Mouse (Mus musculus): ENCODE measurements around the gene Ccr8. TPM values are rescaled to one million over a fixed set of nuclear protein-coding genes. Genes with fewer than 3 reads are reported as not detected.

The Ccr8 gene
- total and polyA plus RNA-seq, 3 experiments = not detected

- no peak overlapping the region for H3K27ac ChIP-seq (ENCODE audit: control insufficient read depth, low read depth, low read length)
- H3K36me3 ChIP-seq (ENCODE audit: control insufficient read depth in 1 of 2, insufficient read depth in 2 of 2, low read length in 2 of 2) = no peaks in the 10 kb centered on the region
- H3K79me2 ChIP-seq (ENCODE audit: control insufficient read depth, insufficient read depth, low read length, poor library complexity) = no peaks in the 10 kb centered on the region
- DNase-seq (ENCODE audit: low read depth, low spot score) = peak; percentile 52
- no peak overlapping the region for H3K4me3 ChIP-seq (ENCODE audit: control insufficient read depth in 1 of 2, insufficient read depth in 1 of 2, low read depth in 2 of 2, low read length in 2 of 2)
- H3K9ac ChIP-seq (ENCODE audit: control insufficient read depth, low read depth, low read length, poor library complexity, severe bottlenecking) = no peak overlapping the region
- peaks cover 0 to 10% of the 10 kb centered on the region in 2 experiments; a peak in 2 of 4 replicates for H3K4me1 ChIP-seq (ENCODE audit: control insufficient read depth in 1 of 2, insufficient read depth in 2 of 2, low read length in 2 of 2)
- peak; percentile 52 for TF ChIP-seq SMC3 (IDR thresholded peaks at IDR 0.05; ENCODE audit: low read depth, low read length)
- peak; percentile 22; the same call in 1 of the 2 replicates for TF ChIP-seq ZC3H11A (IDR thresholded peaks at IDR 0.05; ENCODE audit: low read depth, low read length)
- TF ChIP-seq ZKSCAN1 (IDR thresholded peaks at IDR 0.05; ENCODE audit: low read depth, low read length) = no peak
- TF ChIP-seq CTCF (IDR thresholded peaks at IDR 0.05 in 2 of 3, conservative IDR thresholded peaks at IDR 0.05 in 1 of 3; ENCODE audit: control insufficient read depth in 1 of 3, insufficient read depth in 1 of 3, low read depth in 2 of 3, low read length in 3 of 3, poor library complexity in 1 of 3, severe bottlenecking in 1 of 3) = peak; percentile 56 to 75 (median 60)
- TF ChIP-seq MAZ (IDR thresholded peaks at IDR 0.05; ENCODE audit: low read depth, low read length) = no peak
- peak; percentile 44 for TF ChIP-seq RAD21 (IDR thresholded peaks at IDR 0.05; ENCODE audit: low read depth, low read length)
- no peak for TF ChIP-seq SIN3A (IDR thresholded peaks at IDR 0.05; ENCODE audit: low read length)
- no peaks in the 10 kb centered on the region for H3K9me3 ChIP-seq (replicated peaks; ENCODE audit: insufficient read depth, low read length)
- no peaks in the 10 kb centered on the region; a peak in 1 of 4 replicates for H3K27me3 ChIP-seq (ENCODE audit: control insufficient read depth in 1 of 2, insufficient read depth in 2 of 2, low read length in 2 of 2)
These were observed 10.7 kb upstream of the Ccr8 start for GRCm38 (mm10) chr9:120081247-120081646.

GRCm38 (mm10) chr9:120081967-120082366 is 9.9 kb upstream of the Ccr8 start:
- TF ChIP-seq ELF1 (IDR thresholded peaks at IDR 0.05; ENCODE audit: low read depth, low read length) = no peak
- TF ChIP-seq ZMIZ1 (IDR thresholded peaks at IDR 0.05; ENCODE audit: low read depth, low read length) = no peak
- TF ChIP-seq SIN3A (IDR thresholded peaks at IDR 0.05; ENCODE audit: low read length) = no peak
- no peak overlapping the region for H3K4me3 ChIP-seq (ENCODE audit: control insufficient read depth in 1 of 2, insufficient read depth in 1 of 2, low read depth in 2 of 2, low read length in 2 of 2)
- H3K79me2 ChIP-seq (ENCODE audit: control insufficient read depth, insufficient read depth, low read length, poor library complexity) = no peaks in the 10 kb centered on the region
- H3K4me1 ChIP-seq (ENCODE audit: control insufficient read depth in 1 of 2, insufficient read depth in 2 of 2, low read length in 2 of 2) = peaks cover 0 to 10% of the 10 kb centered on the region in 2 experiments; a peak in 2 of 4 replicates
- no peaks in the 10 kb centered on the region for H3K36me3 ChIP-seq (ENCODE audit: control insufficient read depth in 1 of 2, insufficient read depth in 2 of 2, low read length in 2 of 2)
- no peaks in the 10 kb centered on the region; a peak in 1 of 4 replicates for H3K27me3 ChIP-seq (ENCODE audit: control insufficient read depth in 1 of 2, insufficient read depth in 2 of 2, low read length in 2 of 2)
- H3K9ac ChIP-seq (ENCODE audit: control insufficient read depth, low read depth, low read length, poor library complexity, severe bottlenecking) = no peak overlapping the region
- no peak for DNase-seq (ENCODE audit: low read depth, low spot score)
- H3K27ac ChIP-seq (ENCODE audit: control insufficient read depth, low read depth, low read length) = no peak overlapping the region
- no peaks in the 10 kb centered on the region for H3K9me3 ChIP-seq (replicated peaks; ENCODE audit: insufficient read depth, low read length)

DNA sequence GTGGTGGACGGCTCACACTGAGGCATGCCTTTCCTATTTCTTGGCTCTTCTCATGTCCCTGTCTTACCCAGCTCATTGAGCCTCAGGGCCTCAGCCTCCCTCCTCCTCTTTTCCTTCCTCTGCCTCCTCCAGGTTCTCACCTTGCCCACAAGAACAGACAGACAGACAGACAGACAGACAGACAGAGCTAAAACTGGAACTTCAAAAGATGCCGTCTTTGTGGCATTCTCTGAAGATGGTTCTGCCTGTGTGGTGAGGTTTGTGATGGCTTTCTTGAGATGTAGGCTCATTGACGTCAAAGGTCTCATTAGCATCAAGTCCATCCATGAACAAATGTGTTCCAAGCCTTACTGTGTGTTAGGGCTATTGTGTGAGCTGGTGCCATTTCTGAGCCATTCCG is 9.2 kb upstream of the Ccr8 start:
- TF ChIP-seq TBP (IDR thresholded peaks at IDR 0.05; ENCODE audit: low read depth, low read length) (no peak), ELF1 (IDR thresholded peaks at IDR 0.05; ENCODE audit: low read depth, low read length) (no peak), KAT2A (conservative IDR thresholded peaks at IDR 0.05; ENCODE audit: low read depth, low read length) (no peak), MAFK (IDR thresholded peaks at IDR 0.05; ENCODE audit: borderline replicate concordance, low read depth, low read length) (no peak), E2F4 (IDR thresholded peaks at IDR 0.05; ENCODE audit: borderline replicate concordance, low read depth, low read length) (no peak), SMC3 (IDR thresholded peaks at IDR 0.05; ENCODE audit: low read depth, low read length) (no peak), MAZ (IDR thresholded peaks at IDR 0.05; ENCODE audit: low read depth, low read length) (no peak), ZC3H11A (IDR thresholded peaks at IDR 0.05; ENCODE audit: low read depth, low read length) (no peak), POLR2AphosphoS5 (IDR thresholded peaks at IDR 0.05; ENCODE audit: borderline replicate concordance, low read depth, low read length) (no peak), MYB (IDR thresholded peaks at IDR 0.05; ENCODE audit: low read depth, low read length) (no peak), UBTF (IDR thresholded peaks at IDR 0.05; ENCODE audit: borderline replicate concordance, insufficient read depth, low read depth, low read length) (no peak), CHD1 (IDR thresholded peaks at IDR 0.05; ENCODE audit: low read depth, low read length) (no peak), ZNF384 (IDR thresholded peaks at IDR 0.05; ENCODE audit: low read depth, low read length) (no peak), POLR2AphosphoS2 (IDR thresholded peaks at IDR 0.05; ENCODE audit: low read length) (no peak), ETS1 (IDR thresholded peaks at IDR 0.05; ENCODE audit: low read depth, low read length) (no peak), CHD2 (IDR thresholded peaks at IDR 0.05; ENCODE audit: low read length) (no peak), EP300 (IDR thresholded peaks at IDR 0.05; ENCODE audit: low read depth in 1 of 2, low read length in 2 of 2) (no peak), CTCF (IDR thresholded peaks at IDR 0.05 in 2 of 3, conservative IDR thresholded peaks at IDR 0.05 in 1 of 3; ENCODE audit: control insufficient read depth in 1 of 3, insufficient read depth in 1 of 3, low read depth in 2 of 3, low read length in 3 of 3, poor library complexity in 1 of 3, severe bottlenecking in 1 of 3) (no peak)
- H3K79me2 ChIP-seq (ENCODE audit: control insufficient read depth, insufficient read depth, low read length, poor library complexity) = no peaks in the 10 kb centered on the region
- H3K9me3 ChIP-seq (replicated peaks; ENCODE audit: insufficient read depth, low read length) = no peaks in the 10 kb centered on the region
- no peak overlapping the region for H3K9ac ChIP-seq (ENCODE audit: control insufficient read depth, low read depth, low read length, poor library complexity, severe bottlenecking)
- no peak overlapping the region for H3K27ac ChIP-seq (ENCODE audit: control insufficient read depth, low read depth, low read length)
- peaks cover 0 to 10% of the 10 kb centered on the region in 2 experiments; a peak in 2 of 4 replicates for H3K4me1 ChIP-seq (ENCODE audit: control insufficient read depth in 1 of 2, insufficient read depth in 2 of 2, low read length in 2 of 2)
- no peak overlapping the region for H3K4me3 ChIP-seq (ENCODE audit: control insufficient read depth in 1 of 2, insufficient read depth in 1 of 2, low read depth in 2 of 2, low read length in 2 of 2)
- DNase-seq (ENCODE audit: low read depth, low spot score) = no peak
- H3K27me3 ChIP-seq (ENCODE audit: control insufficient read depth in 1 of 2, insufficient read depth in 2 of 2, low read length in 2 of 2) = no peaks in the 10 kb centered on the region; a peak in 1 of 4 replicates
- H3K36me3 ChIP-seq (ENCODE audit: control insufficient read depth in 1 of 2, insufficient read depth in 2 of 2, low read length in 2 of 2) = no peaks in the 10 kb centered on the region

Data from MEL (cell line).